21 mouse cellular contexts compared by ENCODE assay signal in the genomic region with DNA sequence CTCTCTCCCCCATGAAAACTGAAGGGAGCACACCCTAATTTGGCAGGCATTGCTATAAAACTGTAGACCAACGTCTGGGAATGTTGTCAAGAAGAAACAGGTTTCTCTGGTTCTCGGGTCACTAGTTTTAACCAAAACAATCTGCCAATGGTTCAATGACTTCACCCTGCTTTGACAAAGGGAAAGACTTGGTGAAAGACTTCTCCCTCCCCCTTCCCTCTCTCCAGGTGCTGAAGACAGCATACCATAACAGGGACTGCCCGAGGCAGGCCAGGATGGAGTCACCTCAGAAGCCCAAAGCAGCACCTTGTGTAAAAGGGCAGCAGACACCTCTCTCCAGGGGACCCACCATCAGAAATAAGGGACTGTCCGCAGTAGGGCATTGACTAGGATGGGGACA. TPM values are rescaled to one million over a fixed set of nuclear protein-coding genes. Genes with fewer than 3 reads are reported as not detected.
DNase-seq lines count a peak whose midpoint lies in the region; ATAC-seq and TF ChIP-seq lines count a peak whose summit lies in the region.
"Had no signal": no experiment of that assay in that cellular context is flagged by ENCODE, and none has a peak within 500 bp of the region (broad histone marks: within the 10 kb centered on the region; RNA-seq: fewer than 3 reads in every experiment).

No protein-coding gene starts in this region.

- no peak; the same call in 1 of the 2 replicates for ATAC-seq in lung, embryonic 14.5 days (ENCODE audit: insufficient read depth)
- peak; percentile 68 for ATAC-seq in embryonic facial prominence, embryonic 14.5 days (ENCODE audit: low read depth)
- ATAC-seq in kidney, embryonic 14.5 days (ENCODE audit: low FRiP score, low TSS enrichment) = peak; percentile 50; the same call in 1 of the 2 replicates
- ATAC-seq in forebrain, embryonic 13.5 days = no peak
- ATAC-seq in activated CD4-positive, CD25-positive, alpha-beta regulatory T cell, adult 4 months = no peak
- ATAC-seq: forebrain, embryonic 16.5 days had no signal

- H3K4me1 ChIP-seq in lung, embryonic 14.5 days (ENCODE audit: insufficient read depth) = peaks cover 9% of the 10 kb centered on the region; the same call in 1 of the 2 replicates
- no peaks in the 10 kb centered on the region for H3K4me1 ChIP-seq in embryonic facial prominence, embryonic 14.5 days (ENCODE audit: control insufficient read depth, insufficient read depth, low read length)
- H3K4me1 ChIP-seq in kidney, embryonic 14.5 days (ENCODE audit: control insufficient read depth, insufficient read depth, low read length) = peaks cover 25% of the 10 kb centered on the region
- H3K4me1 ChIP-seq in forebrain, embryonic 13.5 days = no peaks in the 10 kb centered on the region
- H3K4me1 ChIP-seq: neural tube, embryonic 13.5 days had no signal

- H3K27ac ChIP-seq in lung, embryonic 14.5 days (ENCODE audit: low read depth) = no peak overlapping the region
- no peak overlapping the region for H3K27ac ChIP-seq in embryonic facial prominence, embryonic 14.5 days (replicated peaks; ENCODE audit: low read depth, low read length)
- no peak overlapping the region for H3K27ac ChIP-seq in kidney, embryonic 14.5 days (ENCODE audit: low read depth, low read length)
- no peak overlapping the region for H3K27ac ChIP-seq in forebrain, embryonic 13.5 days
- H3K27ac ChIP-seq: embryonic facial prominence, embryonic 12.5 days; hindbrain, embryonic 12.5 days; neural tube, embryonic 13.5 days had no signal

- no peak overlapping the region for H3K4me2 ChIP-seq in lung, embryonic 14.5 days
- no peak overlapping the region for H3K4me2 ChIP-seq in embryonic facial prominence, embryonic 14.5 days (ENCODE audit: low read depth, low read length)
- no peak overlapping the region for H3K4me2 ChIP-seq in kidney, embryonic 14.5 days (replicated peaks; ENCODE audit: low read depth, low read length)
- H3K4me2 ChIP-seq in forebrain, embryonic 13.5 days = no peak overlapping the region
- H3K4me2 ChIP-seq: embryonic facial prominence, embryonic 12.5 days; heart, embryonic 11.5 days; hindbrain, embryonic 12.5 days; neural tube, embryonic 13.5 days had no signal

- 55% methylated on average over 4 of the region's 4 CpGs for WGBS in lung, embryonic 14.5 days
- 31% methylated on average over 4 of the region's 4 CpGs for whole genome bisulfite sequencing in embryonic facial prominence, embryonic 14.5 days
- WGBS in kidney, embryonic 14.5 days = 46% methylated on average over 4 of the region's 4 CpGs
- WGBS in forebrain, embryonic 13.5 days = 59% methylated on average over 4 of the region's 4 CpGs

- H3K9ac ChIP-seq in lung, embryonic 14.5 days = no peak overlapping the region
- H3K9ac ChIP-seq in embryonic facial prominence, embryonic 14.5 days (ENCODE audit: low read depth, low read length) = no peak overlapping the region
- H3K9ac ChIP-seq in kidney, embryonic 14.5 days (ENCODE audit: low read depth, low read length) = no peak overlapping the region
- H3K9ac ChIP-seq in forebrain, embryonic 13.5 days = no peak overlapping the region
- H3K9ac ChIP-seq: embryonic facial prominence, embryonic 12.5 days; hindbrain, embryonic 12.5 days; neural tube, embryonic 13.5 days had no signal

- peak; percentile 45 for DNase-seq in lung, embryonic 14.5 days
- no peak for DNase-seq in lung, postnatal 14 days
- peak; percentile 76 for DNase-seq in embryonic facial prominence, embryonic 14.5 days (ENCODE audit: low spot score)
- peak; percentile 62 for DNase-seq in lung, postnatal 36 days
- no peak for DNase-seq in thymus, postnatal 4 days
- DNase-seq: adrenal gland, adult 2 months; cerebellum, adult 2 months; heart, postnatal 10 days; liver; midbrain, embryonic 14.5 days; thymus, postnatal 14 days had no signal

- no peak overlapping the region for H3K4me3 ChIP-seq in lung, embryonic 14.5 days (ENCODE audit: low read depth, low read length)
- no peak overlapping the region for H3K4me3 ChIP-seq in embryonic facial prominence, embryonic 14.5 days (ENCODE audit: low read depth, low read length)
- no peak overlapping the region for H3K4me3 ChIP-seq in kidney, embryonic 14.5 days (ENCODE audit: low read length)
- no peak overlapping the region for H3K4me3 ChIP-seq in forebrain, embryonic 13.5 days
- H3K4me3 ChIP-seq: embryonic facial prominence, embryonic 12.5 days; hindbrain, embryonic 12.5 days; megakaryocyte, embryonic 14.5 days; neural tube, embryonic 13.5 days had no signal

- H3K9me3 ChIP-seq in lung, embryonic 14.5 days (ENCODE audit: low read depth, low read length) = no peaks in the 10 kb centered on the region
- H3K9me3 ChIP-seq in embryonic facial prominence, embryonic 14.5 days (ENCODE audit: control insufficient read depth, low read length) = no peaks in the 10 kb centered on the region
- no peaks in the 10 kb centered on the region for H3K9me3 ChIP-seq in kidney, embryonic 14.5 days (ENCODE audit: control insufficient read depth, low read length)
- no peaks in the 10 kb centered on the region for H3K9me3 ChIP-seq in forebrain, embryonic 13.5 days (replicated peaks)
- H3K9me3 ChIP-seq: embryonic facial prominence, embryonic 12.5 days; hindbrain, embryonic 12.5 days; megakaryocyte, embryonic 14.5 days; neural tube, embryonic 13.5 days had no signal

- no peak for TF ChIP-seq CTCF in lung, embryonic 14.5 days (IDR thresholded peaks at IDR 0.05; ENCODE audit: low read depth)

- no peaks in the 10 kb centered on the region for H3K36me3 ChIP-seq in lung, embryonic 14.5 days (ENCODE audit: insufficient read depth)
- no peaks in the 10 kb centered on the region for H3K36me3 ChIP-seq in embryonic facial prominence, embryonic 14.5 days (ENCODE audit: control insufficient read depth, insufficient read depth, low read length)
- H3K36me3 ChIP-seq in kidney, embryonic 14.5 days (ENCODE audit: control insufficient read depth, insufficient read depth, low read length) = no peaks in the 10 kb centered on the region
- H3K36me3 ChIP-seq in forebrain, embryonic 13.5 days (ENCODE audit: poor library complexity, severe bottlenecking) = no peaks in the 10 kb centered on the region
- H3K36me3 ChIP-seq: embryonic facial prominence, embryonic 12.5 days; hindbrain, embryonic 12.5 days; neural tube, embryonic 13.5 days had no signal

- no peaks in the 10 kb centered on the region for H3K27me3 ChIP-seq in lung, embryonic 14.5 days (ENCODE audit: insufficient read depth, low read length)
- H3K27me3 ChIP-seq in embryonic facial prominence, embryonic 14.5 days (replicated peaks; ENCODE audit: control insufficient read depth, insufficient read depth, low read length) = no peaks in the 10 kb centered on the region
- H3K27me3 ChIP-seq in kidney, embryonic 14.5 days (ENCODE audit: control insufficient read depth, insufficient read depth, low read length) = no peaks in the 10 kb centered on the region
- no peaks in the 10 kb centered on the region for H3K27me3 ChIP-seq in forebrain, embryonic 13.5 days
- H3K27me3 ChIP-seq: CH12.LX; embryonic facial prominence, embryonic 12.5 days; hindbrain, embryonic 12.5 days; neural tube, embryonic 13.5 days had no signal

RNA-seq across cellular contexts. Expression of a gene that starts 14.8 kb away (rescaled TPM):
- polyA plus RNA-seq in lung, embryonic 14.5 days (2014; fragmentation: Nextera tagmentation; extraction: Ambion mirVana) = 243 and 265 TPM in 2 replicates
- polyA plus RNA-seq in embryonic facial prominence, embryonic 14.5 days (2014; fragmentation: Nextera tagmentation; extraction: Ambion mirVana) = 116 and 120 TPM in 2 replicates
- 198 and 239 TPM in 2 replicates for polyA plus RNA-seq in kidney, embryonic 14.5 days (2014; fragmentation: Nextera tagmentation; extraction: Ambion mirVana)
- polyA plus RNA-seq in forebrain, embryonic 13.5 days (2015; fragmentation: Nextera tagmentation; extraction: Ambion mirVana) = 30.1 and 41.3 TPM in 2 replicates
- polyA plus RNA-seq in activated CD4-positive, CD25-positive, alpha-beta regulatory T cell, adult 4 months (2017; shearing (Covaris generic)) = 10 to 100 TPM; 66.6 to 70.2 TPM

RNA-seq across cellular contexts. Expression of a gene that starts 18.7 kb away (rescaled TPM):
- 4.6 and 4.7 TPM in 2 replicates for polyA plus RNA-seq in lung, embryonic 14.5 days (2014; fragmentation: Nextera tagmentation; extraction: Ambion mirVana)
- 1.9 and 4.3 TPM in 2 replicates for polyA plus RNA-seq in embryonic facial prominence, embryonic 14.5 days (2014; fragmentation: Nextera tagmentation; extraction: Ambion mirVana)
- 5.2 and 8.3 TPM in 2 replicates for polyA plus RNA-seq in kidney, embryonic 14.5 days (2014; fragmentation: Nextera tagmentation; extraction: Ambion mirVana)
- 1.2 and 1.5 TPM in 2 replicates for polyA plus RNA-seq in forebrain, embryonic 13.5 days (2015; fragmentation: Nextera tagmentation; extraction: Ambion mirVana)
- polyA plus RNA-seq in activated CD4-positive, CD25-positive, alpha-beta regulatory T cell, adult 4 months (2017; shearing (Covaris generic)) = 1 to 10 TPM; 2.7 to 3.6 TPM

RNA-seq across cellular contexts. Expression of a gene that starts 22.2 kb away (rescaled TPM):
- polyA plus RNA-seq in lung, embryonic 14.5 days (2014; fragmentation: Nextera tagmentation; extraction: Ambion mirVana) = 114 and 127 TPM in 2 replicates
- 11.6 and 13.8 TPM in 2 replicates for polyA plus RNA-seq in embryonic facial prominence, embryonic 14.5 days (2014; fragmentation: Nextera tagmentation; extraction: Ambion mirVana)
- polyA plus RNA-seq in kidney, embryonic 14.5 days (2014; fragmentation: Nextera tagmentation; extraction: Ambion mirVana) = 19.3 and 27.7 TPM in 2 replicates
- polyA plus RNA-seq in forebrain, embryonic 13.5 days (2015; fragmentation: Nextera tagmentation; extraction: Ambion mirVana) = 14.9 and 17.2 TPM in 2 replicates
- polyA plus RNA-seq in activated CD4-positive, CD25-positive, alpha-beta regulatory T cell, adult 4 months (2017; shearing (Covaris generic)) = not detected

RNA-seq across cellular contexts. Expression of a gene that starts 28.8 kb away (rescaled TPM):
- polyA plus RNA-seq in lung, embryonic 14.5 days (2014; fragmentation: Nextera tagmentation; extraction: Ambion mirVana) = 121 and 123 TPM in 2 replicates
- 110 and 122 TPM in 2 replicates for polyA plus RNA-seq in embryonic facial prominence, embryonic 14.5 days (2014; fragmentation: Nextera tagmentation; extraction: Ambion mirVana)
- 120 and 132 TPM in 2 replicates for polyA plus RNA-seq in kidney, embryonic 14.5 days (2014; fragmentation: Nextera tagmentation; extraction: Ambion mirVana)
- 73.4 and 75.5 TPM in 2 replicates for polyA plus RNA-seq in forebrain, embryonic 13.5 days (2015; fragmentation: Nextera tagmentation; extraction: Ambion mirVana)
- polyA plus RNA-seq in activated CD4-positive, CD25-positive, alpha-beta regulatory T cell, adult 4 months (2017; shearing (Covaris generic)) = 10 to 100 TPM; 57.6 to 73.2 TPM

RNA-seq across cellular contexts. Expression of a gene that starts 34.6 kb away (rescaled TPM):
- 0.84 and 1.1 TPM in 2 replicates for polyA plus RNA-seq in lung, embryonic 14.5 days (2014; fragmentation: Nextera tagmentation; extraction: Ambion mirVana)
- 1.4 and 2.2 TPM in 2 replicates for polyA plus RNA-seq in embryonic facial prominence, embryonic 14.5 days (2014; fragmentation: Nextera tagmentation; extraction: Ambion mirVana)
- polyA plus RNA-seq in kidney, embryonic 14.5 days (2014; fragmentation: Nextera tagmentation; extraction: Ambion mirVana) = 0.62 and 1.0 TPM in 2 replicates
- polyA plus RNA-seq in forebrain, embryonic 13.5 days (2015; fragmentation: Nextera tagmentation; extraction: Ambion mirVana) = 0.27 and 0.44 TPM in 2 replicates
- polyA plus RNA-seq in activated CD4-positive, CD25-positive, alpha-beta regulatory T cell, adult 4 months (2017; shearing (Covaris generic)) = 1 to 10 TPM; 1.6 to 1.9 TPM

Comparison
In these comparisons a context has a peak if more than half of its experiments do, and no peak if none do; other contexts are left out.
1. DNase-seq: peak in lung, embryonic 14.5 days (single experiment), embryonic facial prominence, embryonic 14.5 days (single experiment) and lung, postnatal 36 days (single experiment); none in lung, postnatal 14 days (single experiment) and thymus, postnatal 4 days (single experiment).
2. ATAC-seq: peak in embryonic facial prominence, embryonic 14.5 days (single experiment) and kidney, embryonic 14.5 days (single experiment); none in lung, embryonic 14.5 days (single experiment), forebrain, embryonic 13.5 days (single experiment) and activated CD4-positive, CD25-positive, alpha-beta regulatory T cell, adult 4 months (single experiment).
3. RNA of a gene that starts 22.2 kb away (polyA plus RNA-seq): 114 to 127 TPM in lung, embryonic 14.5 days, 19.3 to 27.7 TPM in kidney, embryonic 14.5 days, 14.9 to 17.2 TPM in forebrain, embryonic 13.5 days and 11.6 to 13.8 TPM in embryonic facial prominence, embryonic 14.5 days; not detected in activated CD4-positive, CD25-positive, alpha-beta regulatory T cell, adult 4 months; every median in the first group is over 10 times any median in the second.